Mouse (Mus musculus): ENCODE measurements around the gene Ints4.

DNA sequence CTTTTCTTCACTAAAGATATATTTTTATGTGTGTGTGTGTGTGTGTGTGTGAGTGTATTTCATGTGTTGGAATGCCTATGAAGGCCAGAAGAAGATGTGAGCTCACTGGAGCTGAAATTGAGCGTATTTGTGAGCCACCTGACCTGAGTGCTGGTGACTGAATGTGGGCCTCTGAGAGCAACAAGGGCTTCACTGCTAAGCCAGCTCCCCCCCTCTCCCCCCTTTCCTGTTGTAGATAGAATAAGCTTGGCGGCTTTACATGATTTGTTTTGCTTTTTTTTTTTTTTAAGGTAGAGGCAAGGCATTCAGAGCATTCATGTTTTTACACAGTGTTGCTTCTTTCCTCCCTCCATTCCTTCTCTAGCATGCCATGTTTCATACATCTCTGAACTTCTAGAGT, 2.6 kb downstream of the Ints4 start:
- TF ChIP-seq CTCF (IDR thresholded peaks at IDR 0.05; ENCODE audit: low read depth, low read length) (no peak), POLR2A (IDR thresholded peaks at IDR 0.05; ENCODE audit: borderline replicate concordance, low read depth, low read length) (no peak)

Measured in bone marrow macrophage, adult 2 months (primary cell).